Mouse (Mus musculus) liver (tissue): ENCODE results near the gene Cradd.

Experiments used
- DNase-seq: peaks from one replicate; pipeline ENCODE4 v3.0.0-alpha.2; 2020; ENCODE audit warnings: mixed read lengths

Gene Cradd

DNA sequence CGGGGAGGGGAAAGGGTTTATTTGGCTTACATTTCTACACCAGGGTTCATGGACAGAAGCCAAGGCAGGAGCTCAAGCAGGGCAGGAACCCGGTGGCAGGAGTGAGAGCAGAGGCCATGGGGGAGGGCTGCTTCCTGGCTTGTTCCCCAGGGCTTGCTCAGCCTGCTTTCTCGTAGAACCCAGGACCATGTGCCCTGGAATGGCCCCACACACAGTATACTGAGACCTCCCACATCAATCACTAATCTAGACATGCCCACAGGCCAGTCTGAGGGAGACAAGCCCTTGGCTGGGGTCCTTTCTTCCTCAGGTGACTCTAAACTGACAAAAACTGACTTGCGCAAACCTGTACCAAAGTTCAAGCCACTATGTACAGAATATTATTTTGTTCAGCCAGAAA, 19.7 kb downstream of the Cradd start:
- DNase-seq = no peak

GRCm38 (mm10) chr10:95302211-95303163, 21.4 kb downstream of the Cradd start:
- no peak for DNase-seq

GRCm38 (mm10) chr10:95300178-95300793, 23.6 kb downstream of the Cradd start:
- no peak for DNase-seq

GRCm38 (mm10) chr10:95299808-95300133, 24.2 kb downstream of the Cradd start:
- no peak for DNase-seq

GRCm38 (mm10) chr10:95299010-95299807, 24.7 kb downstream of the Cradd start:
- no peak for DNase-seq

DNA sequence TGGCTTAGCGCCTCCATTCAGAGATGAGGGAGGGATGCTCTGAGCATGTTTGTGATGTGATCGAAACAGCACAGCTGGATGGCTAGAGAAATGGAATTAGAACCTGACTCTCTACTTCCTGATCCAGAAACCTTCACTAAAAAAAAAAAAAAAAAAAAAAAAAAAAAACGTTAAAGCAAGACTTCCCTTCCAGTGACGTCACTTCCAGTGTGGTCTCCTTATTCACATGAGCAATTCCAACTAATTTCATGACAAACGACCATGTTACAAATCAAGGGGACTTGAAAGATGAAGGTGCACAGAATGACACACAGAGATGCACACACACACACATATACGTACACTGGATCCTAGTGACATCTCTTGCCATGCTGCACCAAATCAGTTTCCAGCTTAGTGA, 25.4 kb downstream of the Cradd start:
- no peak for DNase-seq

- DNase-seq = peak; percentile 37
Observed at GRCm38 (mm10) chr10:95297690-95298104, 26.2 kb downstream of the Cradd start.

DNA sequence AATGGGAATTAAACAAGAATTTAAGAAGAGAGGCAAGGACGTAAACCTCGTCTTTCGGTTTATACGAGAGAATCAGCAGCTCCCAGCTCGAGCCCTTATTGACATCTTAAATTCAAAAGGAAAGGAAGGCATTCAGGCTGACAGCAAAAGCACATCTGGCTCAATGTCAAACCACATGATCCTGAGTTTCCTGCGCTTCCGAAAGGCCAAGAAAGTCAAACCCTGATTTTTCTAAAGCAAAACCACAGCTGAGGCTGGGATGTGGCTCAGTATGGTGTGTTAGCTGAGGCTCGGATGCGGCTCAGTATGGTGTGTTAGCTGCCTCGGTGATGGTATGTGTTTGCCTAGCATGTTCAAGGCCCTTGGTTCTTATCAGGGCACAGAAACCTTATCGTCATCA, 26.9 kb downstream of the Cradd start:
- DNase-seq = no peak

DNA sequence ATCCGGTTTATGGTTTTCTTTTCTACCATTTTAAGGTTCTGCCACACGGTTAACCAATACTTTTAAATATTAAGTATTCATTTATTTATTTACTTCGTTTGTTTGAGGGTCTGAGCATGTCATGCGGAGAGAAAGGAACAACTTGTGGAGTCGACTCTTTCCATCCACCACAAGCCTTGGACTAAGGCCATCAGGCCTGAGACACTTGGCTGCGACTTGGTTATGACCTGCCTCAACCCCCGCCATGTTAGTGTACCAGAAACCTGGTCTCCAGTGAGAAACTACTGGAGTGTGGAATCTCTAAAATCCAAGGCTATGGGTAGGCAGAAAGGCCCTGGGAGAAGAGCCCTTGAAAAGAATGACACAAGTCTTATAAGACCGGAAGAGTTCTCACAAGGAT, 30.7 kb downstream of the Cradd start:
- DNase-seq = no peak

GRCm38 (mm10) chr10:95292269-95292668, 31.7 kb downstream of the Cradd start:
- no peak for DNase-seq

DNA sequence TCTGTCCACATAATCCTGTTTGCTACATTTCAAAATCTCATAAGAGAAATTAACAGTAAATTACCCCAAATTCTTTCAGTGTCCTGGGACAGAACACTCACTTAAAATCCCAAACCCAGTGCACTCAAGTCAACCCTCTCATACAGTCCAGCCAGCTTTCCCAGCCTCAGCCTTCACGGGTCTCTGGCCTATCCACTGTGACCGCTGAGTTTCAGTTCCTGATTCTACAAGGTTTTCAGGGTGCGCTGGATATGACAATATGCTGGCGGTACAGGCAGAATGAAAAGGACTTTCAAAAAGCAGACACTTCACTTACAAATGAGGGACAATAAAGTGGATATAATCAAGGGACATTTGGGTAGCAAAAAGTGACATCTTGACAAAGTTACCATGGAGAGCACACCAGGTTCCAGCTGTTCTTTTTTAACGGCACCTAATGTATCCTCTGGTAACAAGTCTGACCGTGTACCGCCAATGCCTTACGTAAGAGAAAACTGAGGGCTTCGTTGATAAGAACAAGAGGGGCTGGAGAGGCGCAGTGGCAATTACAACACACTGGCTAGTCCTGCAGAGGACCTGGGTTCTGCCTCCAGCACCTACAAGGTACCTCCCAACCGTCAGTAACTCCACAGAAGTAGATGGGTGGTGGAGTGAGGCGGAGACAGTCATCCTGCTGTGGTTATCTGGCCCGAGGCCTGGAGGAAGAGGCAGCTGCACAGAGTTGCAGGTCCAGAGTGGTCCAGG, 32.6 kb downstream of the Cradd start:
- peak; percentile 50 for DNase-seq

- no peak for DNase-seq
Observed at GRCm38 (mm10) chr10:95289819-95290218, 34.1 kb downstream of the Cradd start.

DNA sequence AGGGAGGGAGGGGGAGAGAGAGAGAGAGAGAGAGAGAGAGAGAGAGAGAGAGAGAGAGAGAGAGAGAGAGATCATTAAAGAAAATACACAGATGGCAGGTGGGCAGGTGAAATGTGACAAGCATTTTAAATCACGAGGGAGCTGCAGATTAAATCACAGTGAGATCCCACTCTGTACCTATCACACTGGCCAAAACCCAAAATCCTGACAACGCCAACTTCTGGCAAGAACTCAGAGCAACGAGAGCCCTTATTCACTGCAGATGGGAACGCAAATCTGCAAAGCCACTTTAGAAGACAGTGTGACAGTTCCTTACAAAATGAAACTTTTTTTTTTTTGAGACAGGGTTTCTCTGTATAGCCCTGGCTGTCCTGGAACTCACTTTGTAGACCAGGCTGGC, 35.7 kb downstream of the Cradd start:
- DNase-seq = no peak

DNA sequence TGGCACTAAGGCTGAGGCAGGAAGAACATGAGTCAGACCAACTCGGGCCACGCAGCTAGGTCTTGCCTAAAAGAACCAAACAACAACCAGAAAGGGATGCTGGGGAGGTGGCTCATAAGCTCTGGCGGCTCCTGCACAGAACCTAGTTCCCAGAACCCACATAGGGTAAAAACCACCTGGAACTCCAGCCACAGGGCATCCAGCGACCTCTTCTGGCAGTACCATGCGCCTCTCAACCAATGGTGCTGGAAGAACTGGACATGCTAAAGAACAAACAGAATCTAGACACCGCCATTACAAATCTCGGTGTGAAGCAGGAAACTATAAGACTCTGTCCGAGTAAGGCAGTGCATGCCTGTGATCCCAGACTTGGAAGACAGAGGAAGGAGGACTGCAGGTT, 36.6 kb downstream of the Cradd start:
- DNase-seq = no peak

DNA sequence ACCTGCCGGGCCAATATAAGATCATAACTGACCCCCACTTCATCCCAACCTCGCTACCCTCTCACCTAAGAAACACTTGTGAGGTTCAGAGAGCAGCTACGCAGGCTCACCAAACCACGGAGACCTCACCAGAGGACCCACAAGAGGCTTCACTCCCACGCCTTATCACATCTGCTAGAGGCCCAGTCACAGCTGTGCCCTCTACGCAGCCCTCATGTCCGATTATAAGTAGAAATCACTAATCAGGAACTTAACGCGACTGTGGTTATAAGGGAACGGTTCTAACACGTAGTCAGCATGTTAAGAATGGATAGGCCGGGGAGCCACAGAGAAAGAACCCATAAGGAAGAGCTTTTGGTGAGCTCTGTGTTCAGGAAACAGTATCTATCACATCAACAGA, 40.5 kb downstream of the Cradd start:
- DNase-seq = no peak

- no peak for DNase-seq
Observed at GRCm38 (mm10) chr10:95281996-95282395, 41.9 kb downstream of the Cradd start.

GRCm38 (mm10) chr10:95281466-95281990, 42.4 kb downstream of the Cradd start:
- no peak for DNase-seq

DNA sequence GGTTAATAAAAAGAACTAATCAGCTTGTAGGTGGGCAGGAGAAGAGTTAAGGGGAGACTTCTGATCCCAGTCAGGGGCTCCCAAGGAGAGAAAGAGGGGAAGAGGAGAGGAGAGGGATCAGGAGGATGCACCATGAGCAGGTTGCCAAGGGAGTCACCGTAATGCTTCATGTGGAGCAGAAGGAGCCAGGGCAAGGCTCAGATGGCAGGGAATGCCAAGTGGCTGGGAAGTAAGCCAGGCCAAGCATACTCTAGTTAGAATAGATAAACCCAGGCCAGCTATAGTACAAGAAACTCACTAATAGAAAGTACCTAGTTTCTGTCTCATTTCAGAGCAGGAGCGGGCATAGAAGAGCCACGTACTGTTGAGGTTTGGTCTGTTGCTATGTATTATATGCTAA, 43.6 kb downstream of the Cradd start:
- no peak for DNase-seq

DNA sequence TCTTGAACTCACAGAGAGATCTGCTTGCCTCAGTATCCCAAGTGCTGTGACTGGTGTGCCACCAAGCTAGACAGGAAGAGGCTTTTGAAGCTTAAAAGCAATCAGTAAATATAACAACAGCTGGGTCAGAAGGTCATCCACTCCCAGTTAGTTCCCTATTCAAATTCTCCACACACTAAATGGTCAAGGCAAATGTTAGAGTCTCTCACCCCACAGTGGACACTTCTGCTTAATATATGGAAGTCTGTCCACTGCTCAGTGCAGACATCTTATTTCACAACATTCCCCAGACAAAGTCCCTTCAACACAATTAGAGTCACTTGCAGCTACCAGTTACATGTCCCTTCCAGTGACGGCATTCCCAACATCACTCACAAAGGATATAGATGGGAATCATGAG, 44.5 kb downstream of the Cradd start:
- no peak for DNase-seq

GRCm38 (mm10) chr10:95278085-95278484, 45.8 kb downstream of the Cradd start:
- no peak for DNase-seq

- no peak for DNase-seq
Observed at GRCm38 (mm10) chr10:95275488-95275887, 48.4 kb downstream of the Cradd start.

GRCm38 (mm10) chr10:95273226-95273625, 50.7 kb downstream of the Cradd start:
- DNase-seq = no peak

DNA sequence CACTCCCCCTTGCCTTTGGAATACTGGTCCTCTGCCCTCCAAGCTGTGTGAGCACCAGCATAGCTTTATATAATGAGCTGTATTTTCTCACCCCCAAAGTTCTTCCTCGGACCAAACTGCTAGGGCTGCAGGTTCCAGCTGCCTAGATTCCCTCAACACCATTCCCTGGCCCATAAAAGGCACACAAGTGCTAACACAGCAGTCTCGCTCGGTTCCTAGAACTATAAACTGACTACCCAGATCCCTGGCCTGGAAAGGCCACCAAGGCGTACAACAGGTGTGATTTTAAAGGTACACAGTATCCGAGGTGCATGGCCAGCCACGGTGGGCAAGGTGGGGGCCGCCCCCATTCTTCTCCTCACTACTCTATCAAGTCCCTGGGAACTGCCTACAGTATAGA, 54.8 kb downstream of the Cradd start:
- no peak for DNase-seq
